Mouse (Mus musculus): ENCODE data around the gene Racgap1. TPM values are rescaled to one million over a fixed set of nuclear protein-coding genes. Genes with fewer than 3 reads are reported as not detected.

The Racgap1 gene
- total RNA-seq, 2 experiments from 2014 or later = 3.8 to 6.8 TPM

- DNase-seq (ENCODE audit: low spot score in 2 of 2) = no peak
Observed at GRCm38 (mm10) chr15:99592177-99592576, 59.3 kb downstream of the Racgap1 start.

- DNase-seq (ENCODE audit: low spot score in 2 of 2) = no peak
Observed at GRCm38 (mm10) chr15:99590429-99591084, 60.9 kb downstream of the Racgap1 start, which contains the start of gene Aqp5. Gene Aqp5, plus strand, starts transcription at chr15:99590782.

GRCm38 (mm10) chr15:99589704-99590103 is 61.8 kb downstream of the Racgap1 start:
- DNase-seq (ENCODE audit: low spot score in 2 of 2) = no peak

- DNase-seq (ENCODE audit: low spot score in 2 of 2) = no peak
Observed at GRCm38 (mm10) chr15:99589237-99589636, 62.2 kb downstream of the Racgap1 start.

GRCm38 (mm10) chr15:99586525-99586924 is 64.9 kb downstream of the Racgap1 start:
- no peak for DNase-seq (ENCODE audit: low spot score in 2 of 2)

- DNase-seq (ENCODE audit: low spot score in 2 of 2) = no peak
Observed at GRCm38 (mm10) chr15:99585741-99586140, 65.7 kb downstream of the Racgap1 start.

- DNase-seq (ENCODE audit: low spot score in 2 of 2) = no peak
Observed at GRCm38 (mm10) chr15:99584407-99585202, 66.9 kb downstream of the Racgap1 start.

- DNase-seq (ENCODE audit: low spot score in 2 of 2) = no peak
Observed at GRCm38 (mm10) chr15:99583463-99584344, 67.8 kb downstream of the Racgap1 start.

GRCm38 (mm10) chr15:99578802-99579485 is 72.5 kb downstream of the Racgap1 start, which contains the start of gene Aqp2:
Gene Aqp2, plus strand, starts transcription at chr15:99579055.
- no peak for DNase-seq (ENCODE audit: low spot score in 2 of 2)

Other genes starting within 250 kb of the Racgap1 start
- 10 to 100 TPM; 15.8 to 16.5 TPM for gene Nckap5l, start 193.9 kb downstream of the Racgap1 start, total RNA-seq (2021)
- 1 to 10 TPM; 5.0 TPM for gene Bcdin3d, start 176.9 kb downstream of the Racgap1 start, total RNA-seq (2021)
- 100 to 1,000 TPM; 421 to 452 TPM for gene Faim2, start 123.5 kb downstream of the Racgap1 start, total RNA-seq (2021)
- gene Aqp2, start 72.6 kb downstream of the Racgap1 start, total RNA-seq (2021) = not detected
- not detected for gene Aqp5, start 60.9 kb downstream of the Racgap1 start, total RNA-seq (2021)
- not detected for gene Aqp6, start 50.3 kb downstream of the Racgap1 start, total RNA-seq (2021)
- gene Asic1, start 18.7 kb upstream of the Racgap1 start, total RNA-seq (2021) = 10 to 100 TPM; 29.6 to 36.9 TPM
- 100 to 1,000 TPM; 108 to 109 TPM for gene Smarcd1, start 50.5 kb upstream of the Racgap1 start, total RNA-seq (2021)
- gene Gm17349, start 53.8 kb upstream of the Racgap1 start, total RNA-seq (2021) = 1 to 10 TPM; 5.0 to 8.7 TPM
- 100 to 1,000 TPM; 130 to 153 TPM for gene Gpd1, start 65.9 kb upstream of the Racgap1 start, total RNA-seq (2021)
- gene Cox14, start 74.0 kb upstream of the Racgap1 start, total RNA-seq (2021) = 100 to 1,000 TPM; 123 to 127 TPM
- 10 to 100 TPM; 26.4 to 29.7 TPM for gene Cers5, start 121.2 kb upstream of the Racgap1 start, total RNA-seq (2021)
- 10 to 100 TPM in 1 of 2 experiments, 1 to 10 TPM in 1; 9.9 to 10.0 TPM for gene Lima1, start 223.8 kb upstream of the Racgap1 start, total RNA-seq (2021)